Mouse (Mus musculus) ES-E14 (cell line): ENCODE measurements around the gene Gh.

Source experiments
- CHD2 ChIP-seq: IDR thresholded peaks from 2 replicates; pipeline ENCODE4 v1.6.1; 2014; ENCODE audit warnings: mild to moderate bottlenecking, low read depth, low read length, inconsistent platforms
- MAFK ChIP-seq: IDR thresholded peaks from 2 replicates; pipeline ENCODE4 v1.6.1; 2014; ENCODE audit warnings: mild to moderate bottlenecking, low read depth, low read length, inconsistent platforms; ENCODE audit not compliant: insufficient read depth

DNA sequence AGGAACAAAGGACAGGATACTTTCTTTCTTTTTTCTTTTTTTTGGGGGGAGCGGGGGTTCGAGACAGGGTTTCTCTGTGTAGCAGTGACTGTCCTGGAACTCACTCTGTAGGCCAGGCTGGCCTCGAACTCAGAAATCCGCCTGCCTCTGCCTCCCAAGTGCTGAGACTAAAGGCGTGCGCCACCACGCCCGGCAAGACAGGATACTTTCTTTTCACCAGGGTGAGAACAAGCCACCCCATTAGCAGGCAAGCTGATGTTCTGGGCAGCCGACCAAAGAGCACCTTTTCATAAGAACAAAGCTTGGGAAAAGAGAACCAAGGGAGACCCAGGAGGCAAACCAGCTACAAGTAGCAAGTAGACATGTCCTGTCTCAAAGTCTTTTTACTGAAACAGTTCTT lies 5.1 kb upstream of the Gh start:
- no peak for TF ChIP-seq MAFK
- no peak for TF ChIP-seq CHD2
